Mouse (Mus musculus): ENCODE measurements at regions not wholly inside any gene's neighbourhood (a gene's known extent, or its start where the extent isn't known, plus 50 kb on each side); places are given as distances from the start of the nearest gene placed in this dataset.

- no peak overlapping the region for H3K9ac ChIP-seq (ENCODE audit: insufficient read depth, low read depth, low read length, poor library complexity, severe bottlenecking)
- H3K27ac ChIP-seq (ENCODE audit: insufficient read depth, low read depth, low read length, poor library complexity, severe bottlenecking) = no peak overlapping the region
- in situ Hi-C loops (cut with MboI; ENCODE audit: low sequenced_read_pairs in 2 of 2, unreplicated experiment in 2 of 2) = no loop called here
- H3K9me3 ChIP-seq (ENCODE audit: control insufficient read depth, insufficient read depth, low read depth, low read length) = 0 out of 2 replicates have a peak, but pooled peaks cover 1% of the 10 kb centered on the region
- no peak overlapping the region for H3K4me3 ChIP-seq (ENCODE audit: insufficient read depth in 1 of 2, low read depth in 1 of 2, low read length in 2 of 2, poor library complexity in 1 of 2, severe bottlenecking in 1 of 2)
- TF ChIP-seq HCFC1 (IDR thresholded peaks at IDR 0.05; ENCODE audit: borderline replicate concordance, insufficient read depth, low read length) (no peak), MAFK (IDR thresholded peaks at IDR 0.05; ENCODE audit: insufficient read depth, low read depth, low read length) (no peak)
- no peaks in the 10 kb centered on the region for H3K4me1 ChIP-seq (ENCODE audit: control insufficient read depth in 2 of 2, insufficient read depth in 2 of 2, low read length in 2 of 2, poor library complexity in 1 of 2)
- H3K36me3 ChIP-seq (ENCODE audit: control insufficient read depth, insufficient read depth, low read length, poor library complexity, severe bottlenecking) = no peaks in the 10 kb centered on the region
- DNase-seq (ENCODE audit: low read depth, low spot score) = no peak
Observed at GRCm38 (mm10) chr8:127890729-127891128, 467.7 kb upstream of the Nrp1 start.

GRCm38 (mm10) chr8:127894284-127894683 lies 464.1 kb upstream of the Nrp1 start:
- Histone ChIP-seq H3K9me3 (ENCODE audit: control insufficient read depth, insufficient read depth, low read depth, low read length) (no peaks in the 10 kb centered on the region), H3K4me3 (ENCODE audit: insufficient read depth in 1 of 2, low read depth in 1 of 2, low read length in 2 of 2, poor library complexity in 1 of 2, severe bottlenecking in 1 of 2) (no peak overlapping the region), H3K27ac (ENCODE audit: insufficient read depth, low read depth, low read length, poor library complexity, severe bottlenecking) (no peak overlapping the region), H3K4me1 (ENCODE audit: control insufficient read depth in 2 of 2, insufficient read depth in 2 of 2, low read length in 2 of 2, poor library complexity in 1 of 2) (no peaks in the 10 kb centered on the region), H3K36me3 (ENCODE audit: control insufficient read depth, insufficient read depth, low read length, poor library complexity, severe bottlenecking) (no peaks in the 10 kb centered on the region), H3K9ac (ENCODE audit: insufficient read depth, low read depth, low read length, poor library complexity, severe bottlenecking) (no peak overlapping the region)
- no peak for TF ChIP-seq MAFK (IDR thresholded peaks at IDR 0.05; ENCODE audit: insufficient read depth, low read depth, low read length)
- TF ChIP-seq CHD2 (IDR thresholded peaks at IDR 0.05; ENCODE audit: low read depth, low read length) = no peak
- no peak for TF ChIP-seq HCFC1 (IDR thresholded peaks at IDR 0.05; ENCODE audit: borderline replicate concordance, insufficient read depth, low read length)
- TF ChIP-seq ZC3H11A (IDR thresholded peaks at IDR 0.05; ENCODE audit: borderline replicate concordance, low read depth, low read length) = no peak
- no peak for TF ChIP-seq ZNF384 (IDR thresholded peaks at IDR 0.05; ENCODE audit: low read depth, low read length)
- no peak for DNase-seq (ENCODE audit: low read depth, low spot score)
- in situ Hi-C loops (cut with MboI; ENCODE audit: low sequenced_read_pairs in 2 of 2, unreplicated experiment in 2 of 2) = no loop called here

- in situ Hi-C loops (cut with MboI; ENCODE audit: low sequenced_read_pairs in 2 of 2, unreplicated experiment in 2 of 2) = no loop called here
- Histone ChIP-seq H3K27ac (ENCODE audit: insufficient read depth, low read depth, low read length, poor library complexity, severe bottlenecking) (no peak overlapping the region), H3K9ac (ENCODE audit: insufficient read depth, low read depth, low read length, poor library complexity, severe bottlenecking) (no peak overlapping the region), H3K4me3 (ENCODE audit: insufficient read depth in 1 of 2, low read depth in 1 of 2, low read length in 2 of 2, poor library complexity in 1 of 2, severe bottlenecking in 1 of 2) (no peak overlapping the region), H3K9me3 (ENCODE audit: control insufficient read depth, insufficient read depth, low read depth, low read length) (no peaks in the 10 kb centered on the region), H3K4me1 (ENCODE audit: control insufficient read depth in 2 of 2, insufficient read depth in 2 of 2, low read length in 2 of 2, poor library complexity in 1 of 2) (no peaks in the 10 kb centered on the region; a peak in 1 of 4 replicates), H3K36me3 (ENCODE audit: control insufficient read depth, insufficient read depth, low read length, poor library complexity, severe bottlenecking) (no peaks in the 10 kb centered on the region)
- no peak for DNase-seq (ENCODE audit: low read depth, low spot score)
- TF ChIP-seq ZC3H11A (IDR thresholded peaks at IDR 0.05; ENCODE audit: borderline replicate concordance, low read depth, low read length) (no peak), CHD2 (IDR thresholded peaks at IDR 0.05; ENCODE audit: low read depth, low read length) (no peak), HCFC1 (IDR thresholded peaks at IDR 0.05; ENCODE audit: borderline replicate concordance, insufficient read depth, low read length) (no peak), MAFK (IDR thresholded peaks at IDR 0.05; ENCODE audit: insufficient read depth, low read depth, low read length) (no peak), ZNF384 (IDR thresholded peaks at IDR 0.05; ENCODE audit: low read depth, low read length) (no peak)
Observed at GRCm38 (mm10) chr8:127908436-127908835, 450.0 kb upstream of the Nrp1 start.

GRCm38 (mm10) chr8:127909580-127909979 lies 448.8 kb upstream of the Nrp1 start:
- Histone ChIP-seq H3K9ac (ENCODE audit: insufficient read depth, low read depth, low read length, poor library complexity, severe bottlenecking) (no peak overlapping the region), H3K9me3 (ENCODE audit: control insufficient read depth, insufficient read depth, low read depth, low read length) (no peaks in the 10 kb centered on the region), H3K4me1 (ENCODE audit: control insufficient read depth in 2 of 2, insufficient read depth in 2 of 2, low read length in 2 of 2, poor library complexity in 1 of 2) (no peaks in the 10 kb centered on the region; a peak in 1 of 4 replicates), H3K4me3 (ENCODE audit: insufficient read depth in 1 of 2, low read depth in 1 of 2, low read length in 2 of 2, poor library complexity in 1 of 2, severe bottlenecking in 1 of 2) (no peak overlapping the region), H3K27ac (ENCODE audit: insufficient read depth, low read depth, low read length, poor library complexity, severe bottlenecking) (no peak overlapping the region), H3K36me3 (ENCODE audit: control insufficient read depth, insufficient read depth, low read length, poor library complexity, severe bottlenecking) (no peaks in the 10 kb centered on the region)
- no peak for DNase-seq (ENCODE audit: low read depth, low spot score)
- TF ChIP-seq MAFK (IDR thresholded peaks at IDR 0.05; ENCODE audit: insufficient read depth, low read depth, low read length) (no peak), CHD2 (IDR thresholded peaks at IDR 0.05; ENCODE audit: low read depth, low read length) (no peak), HCFC1 (IDR thresholded peaks at IDR 0.05; ENCODE audit: borderline replicate concordance, insufficient read depth, low read length) (no peak), ZC3H11A (IDR thresholded peaks at IDR 0.05; ENCODE audit: borderline replicate concordance, low read depth, low read length) (no peak), ZNF384 (IDR thresholded peaks at IDR 0.05; ENCODE audit: low read depth, low read length) (no peak)
- in situ Hi-C loops (cut with MboI; ENCODE audit: low sequenced_read_pairs in 2 of 2, unreplicated experiment in 2 of 2) = no loop called here

- Histone ChIP-seq H3K4me1 (ENCODE audit: control insufficient read depth in 2 of 2, insufficient read depth in 2 of 2, low read length in 2 of 2, poor library complexity in 1 of 2) (peaks cover 0 to 2% of the 10 kb centered on the region in 2 experiments; a peak in 2 of 4 replicates), H3K27ac (ENCODE audit: insufficient read depth, low read depth, low read length, poor library complexity, severe bottlenecking) (no peak overlapping the region), H3K36me3 (ENCODE audit: control insufficient read depth, insufficient read depth, low read length, poor library complexity, severe bottlenecking) (no peaks in the 10 kb centered on the region), H3K9ac (ENCODE audit: insufficient read depth, low read depth, low read length, poor library complexity, severe bottlenecking) (no peak overlapping the region), H3K9me3 (ENCODE audit: control insufficient read depth, insufficient read depth, low read depth, low read length) (no peaks in the 10 kb centered on the region), H3K4me3 (ENCODE audit: insufficient read depth in 1 of 2, low read depth in 1 of 2, low read length in 2 of 2, poor library complexity in 1 of 2, severe bottlenecking in 1 of 2) (no peak overlapping the region)
- no peak for DNase-seq (ENCODE audit: low read depth, low spot score)
- in situ Hi-C loops (cut with MboI; ENCODE audit: low sequenced_read_pairs in 2 of 2, unreplicated experiment in 2 of 2) = no loop called here
- no peak for TF ChIP-seq ZC3H11A (IDR thresholded peaks at IDR 0.05; ENCODE audit: borderline replicate concordance, low read depth, low read length)
- TF ChIP-seq HCFC1 (IDR thresholded peaks at IDR 0.05; ENCODE audit: borderline replicate concordance, insufficient read depth, low read length) = no peak
- no peak for TF ChIP-seq ZNF384 (IDR thresholded peaks at IDR 0.05; ENCODE audit: low read depth, low read length)
- no peak for TF ChIP-seq MAFK (IDR thresholded peaks at IDR 0.05; ENCODE audit: insufficient read depth, low read depth, low read length)
- no peak for TF ChIP-seq CHD2 (IDR thresholded peaks at IDR 0.05; ENCODE audit: low read depth, low read length)
Observed at GRCm38 (mm10) chr8:127914086-127914485, 444.3 kb upstream of the Nrp1 start.

Measured in ES-E14 (cell line).